Mouse (Mus musculus) E14TG2a.4 (cell line): ENCODE measurements around the gene Pih1d1.

Source experiments
- CTCF ChIP-seq: conservative IDR thresholded peaks from 2 replicates; pipeline ENCODE4 v1.5.1; 2014; ENCODE audit warnings: low read length
- NANOG ChIP-seq: IDR thresholded peaks from 2 replicates; pipeline ENCODE4 v1.6.1; 2014; ENCODE audit warnings: borderline replicate concordance, low read length, mixed read lengths

DNA sequence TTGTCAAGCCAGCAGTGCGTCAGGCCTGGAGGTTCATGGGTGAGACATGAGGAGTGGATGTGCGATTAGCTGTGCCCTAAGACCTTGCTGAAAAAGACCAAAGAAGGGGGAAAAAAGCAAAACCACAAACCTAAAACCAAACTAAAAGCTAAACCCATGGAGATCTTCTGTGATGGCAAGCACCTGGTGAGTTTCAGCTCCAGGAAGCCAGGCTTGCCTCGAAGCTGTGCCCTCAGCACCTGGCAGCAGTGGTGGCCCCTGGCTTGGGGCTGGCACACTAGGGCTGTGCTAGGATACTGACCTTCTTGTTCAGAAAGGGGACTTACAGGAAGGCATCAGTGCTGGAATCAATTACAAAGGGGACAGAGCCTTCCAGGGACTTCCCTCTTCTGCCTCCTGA lies 12.8 kb upstream of the Pih1d1 start:
- TF ChIP-seq CTCF = no peak
- no peak for TF ChIP-seq NANOG
